Mouse (Mus musculus) forebrain, embryonic 16.5 days (tissue): ENCODE measurements around the gene Cxcl16. TPM values are rescaled to one million over a fixed set of nuclear protein-coding genes. Genes with fewer than 3 reads are reported as not detected.

Experiments
- microRNA-seq: library from miRNA; unstranded; fragments of <30 nt; microRNA quantifications from one replicate; pipeline ENCODE4, GENCODE M21; 2017
- polyA plus RNA-seq: library from polyadenylated mRNA; unstranded; fragments of >200 nt; fragmentation: Nextera tagmentation; extraction: Ambion mirVana; gene quantifications from 2 replicates; pipeline ENCODE4 v1.2.1, GENCODE M21; 2015

The Cxcl16 gene
- polyA plus RNA-seq, 1 experiment from 2014 or later: 2.0 TPM

Small RNA genes lying within 50 kb of the gene (microRNA-seq; reads per million reads assigned to microRNA genes)
- gene Mir7115: not detected

Other genes with a start within 250 kb of the Cxcl16 start
- 3.1 and 4.8 TPM in 2 replicates for gene Slc16a11, start 247.2 kb downstream of the Cxcl16 start, polyA plus RNA-seq
- gene Slc16a13, start 238.9 kb downstream of the Cxcl16 start, polyA plus RNA-seq: 13.2 and 14.8 TPM in 2 replicates
- gene Bcl6b, start 230.2 kb downstream of the Cxcl16 start, polyA plus RNA-seq: 6.9 and 8.1 TPM in 2 replicates
- 174 and 180 TPM in 2 replicates for gene 0610010K14Rik, start 222.1 kb downstream of the Cxcl16 start, polyA plus RNA-seq
- 13.2 and 14.6 TPM in 2 replicates for gene Gm21988, start 220.2 kb downstream of the Cxcl16 start, polyA plus RNA-seq
- gene Rnasek, start 220.1 kb downstream of the Cxcl16 start, polyA plus RNA-seq: 287 and 291 TPM in 2 replicates
- 0.42 and 0.82 TPM in 2 replicates for gene Alox12, start 204.6 kb downstream of the Cxcl16 start, polyA plus RNA-seq
- not detected in 2 replicates for gene Alox12e, start 137.4 kb downstream of the Cxcl16 start, polyA plus RNA-seq
- not detected in 2 replicates for gene Alox15, start 108.0 kb downstream of the Cxcl16 start, polyA plus RNA-seq
- 35.6 and 38.5 TPM in 2 replicates for gene Pelp1, start 50.0 kb downstream of the Cxcl16 start, polyA plus RNA-seq
- 36.0 and 51.2 TPM in 2 replicates for gene Arrb2, start 27.3 kb downstream of the Cxcl16 start, polyA plus RNA-seq
- gene Med11, start 8.1 kb downstream of the Cxcl16 start, polyA plus RNA-seq: 39.8 and 46.0 TPM in 2 replicates
- gene Zmynd15, start 551 bp downstream of the Cxcl16 start, polyA plus RNA-seq: 0.46 and 0.90 TPM in 2 replicates
- 0.66 and 3.4 TPM in 2 replicates for gene Tm4sf5, start 45.3 kb upstream of the Cxcl16 start, polyA plus RNA-seq
- gene Vmo1, start 54.6 kb upstream of the Cxcl16 start, polyA plus RNA-seq: not detected in 2 replicates
- gene Gltpd2, start 59.2 kb upstream of the Cxcl16 start, polyA plus RNA-seq: 0.18 TPM in 1 of 2 replicates, not detected in the other
- gene Psmb6, start 65.4 kb upstream of the Cxcl16 start, polyA plus RNA-seq: 713 and 749 TPM in 2 replicates
- gene Gm40193, start 73.0 kb upstream of the Cxcl16 start, polyA plus RNA-seq: not detected in 2 replicates
- gene Pld2, start 80.1 kb upstream of the Cxcl16 start, polyA plus RNA-seq: 8.8 and 9.0 TPM in 2 replicates
- gene Mink1, start 102.9 kb upstream of the Cxcl16 start, polyA plus RNA-seq: 13.8 and 17.5 TPM in 2 replicates
- gene 4930544D05Rik, start 155.9 kb upstream of the Cxcl16 start, polyA plus RNA-seq: not detected in 2 replicates
- gene Chrne, start 159.2 kb upstream of the Cxcl16 start, polyA plus RNA-seq: 0.39 TPM in 1 of 2 replicates, not detected in the other
- gene Gp1ba, start 179.1 kb upstream of the Cxcl16 start, polyA plus RNA-seq: 0.15 and 0.17 TPM in 2 replicates
- gene Rnf167, start 187.3 kb upstream of the Cxcl16 start, polyA plus RNA-seq: 133 and 135 TPM in 2 replicates
- 159 and 174 TPM in 2 replicates for gene Slc25a11, start 187.5 kb upstream of the Cxcl16 start, polyA plus RNA-seq
- 642 and 656 TPM in 2 replicates for gene Pfn1, start 194.7 kb upstream of the Cxcl16 start, polyA plus RNA-seq
- 6.5 and 8.2 TPM in 2 replicates for gene Eno3, start 197.2 kb upstream of the Cxcl16 start, polyA plus RNA-seq
- 119 and 146 TPM in 2 replicates for gene Spag7, start 209.4 kb upstream of the Cxcl16 start, polyA plus RNA-seq
- 17.2 and 21.3 TPM in 2 replicates for gene Camta2, start 228.1 kb upstream of the Cxcl16 start, polyA plus RNA-seq
- gene Inca1, start 240.2 kb upstream of the Cxcl16 start, polyA plus RNA-seq: 0.61 and 1.3 TPM in 2 replicates
- 1.4 and 1.5 TPM in 2 replicates for gene Kif1c, start 240.6 kb upstream of the Cxcl16 start, polyA plus RNA-seq